Mouse (Mus musculus) cerebellum, adult 2 months (tissue): ENCODE measurements at regions not wholly inside any gene's neighbourhood (a gene's known extent, or its start where the extent isn't known, plus 50 kb on each side); places are given as distances from the start of the nearest gene placed in this dataset.

Experiments used
- DNase-seq, 2 experiments: peaks; one replicate each; pipeline ENCODE4 v3.0.0; 2021
- H3K27ac ChIP-seq: fragments of 200-500 bp; 2 replicates; pipeline ENCODE4 v1.5.1; 2012; ENCODE audit warnings: low read length, control low read depth, inconsistent platforms; ENCODE audit not compliant: insufficient read depth
- H3K27me3 ChIP-seq: fragments of 200-500 bp; 2 replicates; pipeline ENCODE4 v1.6.1; 2012; ENCODE audit warnings: inconsistent platforms, mild to moderate bottlenecking, low read length, moderate library complexity; ENCODE audit not compliant: control insufficient read depth, insufficient read depth
- H3K4me1 ChIP-seq: fragments of 200-500 bp; 2 replicates; pipeline ENCODE4 v1.6.1; 2011; ENCODE audit warnings: low read length; ENCODE audit not compliant: control insufficient read depth, insufficient read depth
- H3K4me3 ChIP-seq: fragments of 200-500 bp; replicated peaks from 2 replicates; pipeline ENCODE3; 2011; ENCODE audit warnings: mild to moderate bottlenecking, low read depth, low read length, control low read depth; ENCODE audit not compliant: insufficient read depth
- CTCF ChIP-seq: fragments of 200-500 bp; IDR thresholded peaks from 2 replicates; pipeline ENCODE4 v1.5.1; 2011; ENCODE audit warnings: low read depth, mild to moderate bottlenecking, control low read depth, low read length, moderate library complexity, borderline replicate concordance; ENCODE audit not compliant: insufficient read depth
- POLR2A ChIP-seq: fragments of 200-500 bp; IDR thresholded peaks from 2 replicates; pipeline ENCODE4 v1.6.1; 2011; ENCODE audit warnings: low read length, control low read depth, borderline replicate concordance; ENCODE audit not compliant: insufficient read depth
- WGBS: fragments of 180-500 bp; shearing (Covaris S2); methylation state at CpG from one replicate; pipeline ENCODE4 v1.1.7; 2018; 5-methylcytosine and 5-hydroxymethylcytosine counted together

GRCm38 (mm10) chr13:48717036-48717435, 54.2 kb downstream of the Barx1 start:
- no peak for DNase-seq
- Histone ChIP-seq H3K4me1 (no peaks in the 10 kb centered on the region), H3K27me3 (no peaks in the 10 kb centered on the region), H3K4me3 (no peak overlapping the region), H3K27ac (no peak overlapping the region)
- WGBS: 67% methylated on average over 16 of the region's 16 CpGs
- TF ChIP-seq CTCF (no peak), POLR2A (no peak)

- Histone ChIP-seq H3K4me1 (no peaks in the 10 kb centered on the region), H3K27me3 (no peaks in the 10 kb centered on the region), H3K4me3 (no peak overlapping the region), H3K27ac (no peak overlapping the region)
- WGBS: 63% methylated on average over 10 of the region's 10 CpGs
- no peak for TF ChIP-seq CTCF
- no peak for TF ChIP-seq POLR2A
- DNase-seq: no peak
Measured at GRCm38 (mm10) chr13:48717451-48717850, 54.7 kb downstream of the Barx1 start.

GRCm38 (mm10) chr13:48723676-48724075, 60.9 kb downstream of the Barx1 start:
- Histone ChIP-seq H3K27me3 (no peaks in the 10 kb centered on the region), H3K4me1 (no peaks in the 10 kb centered on the region), H3K27ac (no peak overlapping the region), H3K4me3 (no peak overlapping the region)
- TF ChIP-seq CTCF (no peak), POLR2A (no peak)
- DNase-seq: no peak
- WGBS: 39% methylated on average over 8 of the region's 8 CpGs

GRCm38 (mm10) chr13:48726430-48726829, 63.6 kb downstream of the Barx1 start:
- no peak for DNase-seq
- WGBS: 43% methylated on average over 4 of the region's 4 CpGs
- no peak overlapping the region for H3K27ac ChIP-seq
- peaks cover 4% of the 10 kb centered on the region; the same call in 1 of the 2 replicates for H3K27me3 ChIP-seq
- TF ChIP-seq CTCF (peak; percentile 47; the same call in 1 of the 2 replicates), POLR2A (no peak)
- no peak overlapping the region for H3K4me3 ChIP-seq
- H3K4me1 ChIP-seq: 0 out of 2 replicates have a peak, but pooled peaks cover 2% of the 10 kb centered on the region

GRCm38 (mm10) chr13:48731046-48731996, 68.5 kb downstream of the Barx1 start:
- no peak for TF ChIP-seq POLR2A
- no peak for TF ChIP-seq CTCF

GRCm38 (mm10) chr13:48732168-48732841, 69.5 kb downstream of the Barx1 start:
- Histone ChIP-seq H3K4me3 (no peak overlapping the region), H3K27ac (no peak overlapping the region), H3K27me3 (peaks cover 9% of the 10 kb centered on the region; the same call in 1 of the 2 replicates), H3K4me1 (peaks cover 8% of the 10 kb centered on the region; the same call in 1 of the 2 replicates)
- TF ChIP-seq CTCF (peak; percentile 65), POLR2A (no peak)
- WGBS: 3% methylated on average over 29 of the region's 29 CpGs
- peak; percentile 36 to 48 for DNase-seq

More at GRCm38 (mm10) chr13:48731046-48731996, 68.5 kb downstream of the Barx1 start:
- H3K27me3 ChIP-seq: peaks cover 9% of the 10 kb centered on the region; the same call in 1 of the 2 replicates
- 3% methylated on average over 50 of the region's 51 CpGs for WGBS
- peak overlapping the region; percentile 2 for H3K4me3 ChIP-seq
- H3K4me1 ChIP-seq: peaks cover 8% of the 10 kb centered on the region; the same call in 1 of the 2 replicates
- no peak overlapping the region for H3K27ac ChIP-seq
- DNase-seq: no peak

GRCm38 (mm10) chr13:48734985-48735384, 72.2 kb downstream of the Barx1 start:
- WGBS: 83% methylated on average over 9 of the region's 9 CpGs
- Histone ChIP-seq H3K27ac (no peak overlapping the region), H3K4me3 (no peak overlapping the region), H3K27me3 (peaks cover 9% of the 10 kb centered on the region; the same call in 1 of the 2 replicates), H3K4me1 (peaks cover 8% of the 10 kb centered on the region; the same call in 1 of the 2 replicates)
- TF ChIP-seq POLR2A (no peak), CTCF (no peak)
- DNase-seq: no peak

GRCm38 (mm10) chr13:48745566-48745965, 82.8 kb downstream of the Barx1 start:
- WGBS: 63% methylated on average over 5 of the region's 5 CpGs

More at GRCm38 (mm10) chr13:48745566-48745965, 82.8 kb downstream of the Barx1 start:
- H3K27ac ChIP-seq: no peak overlapping the region
- no peaks in the 10 kb centered on the region for H3K4me1 ChIP-seq
- H3K4me3 ChIP-seq: no peak overlapping the region
- no peak for TF ChIP-seq CTCF
- TF ChIP-seq POLR2A: no peak
- no peak for DNase-seq
- H3K27me3 ChIP-seq: no peaks in the 10 kb centered on the region
